Mouse (Mus musculus): ENCODE measurements around the gene Zfp871.

DNA sequence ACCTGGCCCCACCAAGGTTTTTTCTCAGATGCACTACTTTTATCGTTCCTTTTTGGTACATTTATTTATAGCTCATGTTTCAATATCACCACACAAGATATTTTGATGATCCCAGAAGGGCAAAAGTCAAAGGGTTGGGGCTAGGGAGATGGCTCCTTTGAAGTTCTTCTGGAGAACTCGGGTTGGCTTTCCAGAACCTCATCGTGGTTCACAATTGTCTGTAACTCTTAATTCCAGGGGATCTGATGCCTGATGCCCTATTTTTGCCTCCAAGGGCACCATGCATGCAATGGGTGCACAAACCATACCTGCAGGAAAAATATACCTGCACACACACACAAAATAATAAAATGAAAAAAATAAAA lies 42.3 kb upstream of the Zfp871 start:
- TF ChIP-seq CTCF (conservative IDR thresholded peaks at IDR 0.05; ENCODE audit: low read length) = no peak
- no peak for TF ChIP-seq POU5F1 (IDR thresholded peaks at IDR 0.05; ENCODE audit: borderline replicate concordance, low read length)

Data from E14TG2a.4 (cell line).